Mouse (Mus musculus): ENCODE measurements around the gene Rsph14. TPM values are rescaled to one million over a fixed set of nuclear protein-coding genes. Genes with fewer than 3 reads are reported as not detected.

Gene Rsph14
- polyA plus RNA-seq, 1 experiment from 2014 or later: not detected

Other genes with a start within 250 kb of the Rsph14 start
- gene Gnaz, start 65.4 kb downstream of the Rsph14 start, polyA plus RNA-seq (2014; fragmentation: Nextera tagmentation; extraction: Ambion mirVana): 10.2 and 10.8 TPM in 2 replicates
- gene Rab36, start 4.5 kb upstream of the Rsph14 start, polyA plus RNA-seq (2014; fragmentation: Nextera tagmentation; extraction: Ambion mirVana): 10.8 and 11.9 TPM in 2 replicates
- gene Bcr, start 28.0 kb upstream of the Rsph14 start, polyA plus RNA-seq (2014; fragmentation: Nextera tagmentation; extraction: Ambion mirVana): 11.7 and 13.4 TPM in 2 replicates
- gene Specc1l, start 179.5 kb upstream of the Rsph14 start, polyA plus RNA-seq (2014; fragmentation: Nextera tagmentation; extraction: Ambion mirVana): 29.0 and 29.4 TPM in 2 replicates

Data from forebrain, embryonic 11.5 days (tissue).